Mouse (Mus musculus) megakaryocyte-erythroid progenitor cell, adult 5-6 weeks (primary cell): ENCODE results near the gene Crym. TPM values are rescaled to one million over a fixed set of nuclear protein-coding genes. Genes with fewer than 3 reads are reported as not detected.

Source experiments
- ATAC-seq: replicated peaks from 2 replicates; pipeline ENCODE4 v1.8.0; 2016; ENCODE audit warnings: mild to moderate bottlenecking, inconsistent platforms; ENCODE audit not compliant: severe bottlenecking, poor library complexity, low FRiP score, low TSS enrichment
- total RNA-seq, 2 experiments: library from RNA; stranded (forward) in 1 of 2; stranded (reverse) in 1 of 2; fragments of 200-1000, 215-1000 nt in 1 of 2; fragments of >200 nt in 1 of 2; fragmentation: Nextera tagmentation in 1 of 2; gene quantifications; 2 replicates each; pipeline ENCODE4 v1.2.3; 2014 to 2017

The Crym gene
- not detected in 2 replicates for total RNA-seq (2014; fragmentation: Nextera tagmentation)
- total RNA-seq (2017) = not detected in 2 replicates

GRCm38 (mm10) chr7:120201771-120202170 lies at the start of gene Crym:
Gene Crym (minus strand): TSS chr7:120202111.
- no peak for ATAC-seq

GRCm38 (mm10) chr7:120241092-120241491 lies 39.2 kb upstream of the Crym start:
- ATAC-seq = no peak

GRCm38 (mm10) chr7:120228541-120228940 lies 26.6 kb upstream of the Crym start:
- no peak for ATAC-seq

- ATAC-seq = no peak
These were observed 4.1 kb upstream of the Crym start for GRCm38 (mm10) chr7:120205989-120206388.

- peak; percentile 68 for ATAC-seq
These were observed 1.9 kb upstream of the Crym start, which contains the start of gene Abca14 for GRCm38 (mm10) chr7:120203789-120204188. Gene Abca14 (plus strand): TSS chr7:120203961.

GRCm38 (mm10) chr7:120201231-120201744 lies 623 bp downstream of the Crym start:
- no peak for ATAC-seq

GRCm38 (mm10) chr7:120195207-120195606 lies 6.7 kb downstream of the Crym start:
- no peak for ATAC-seq

- no peak for ATAC-seq
These were observed 9.1 kb downstream of the Crym start for GRCm38 (mm10) chr7:120192816-120193215.

GRCm38 (mm10) chr7:120192207-120192606 lies 9.7 kb downstream of the Crym start:
- ATAC-seq = no peak

- ATAC-seq = no peak
These were observed 11.7 kb downstream of the Crym start for GRCm38 (mm10) chr7:120190150-120190665.

GRCm38 (mm10) chr7:120189369-120190149 lies 12.4 kb downstream of the Crym start:
- no peak for ATAC-seq

- ATAC-seq = no peak
These were observed 13.0 kb downstream of the Crym start for GRCm38 (mm10) chr7:120188946-120189345.

- no peak for ATAC-seq
These were observed 19.0 kb downstream of the Crym start for GRCm38 (mm10) chr7:120182891-120183290.

GRCm38 (mm10) chr7:120181401-120182230 lies 20.3 kb downstream of the Crym start:
- no peak for ATAC-seq

GRCm38 (mm10) chr7:120180547-120180946 lies 21.4 kb downstream of the Crym start:
- no peak for ATAC-seq

GRCm38 (mm10) chr7:120178935-120179334 lies 23.0 kb downstream of the Crym start:
- ATAC-seq = no peak

GRCm38 (mm10) chr7:120177611-120178010 lies 24.3 kb downstream of the Crym start:
- ATAC-seq = no peak

GRCm38 (mm10) chr7:120174723-120175504 lies 27.0 kb downstream of the Crym start:
- no peak for ATAC-seq

GRCm38 (mm10) chr7:120173603-120174244 lies 28.2 kb downstream of the Crym start, which contains the start of gene Anks4b:
Gene Anks4b (plus strand): TSS chr7:120173858.
- no peak for ATAC-seq
